Mouse (Mus musculus) stomach, embryonic 16.5 days (tissue): ENCODE data around the gene Mul1. TPM values are rescaled to one million over a fixed set of nuclear protein-coding genes. Genes with fewer than 3 reads are reported as not detected.
A peak's percentile ranks its signal among the peaks of the same experiment; 100 is the strongest.

Experiments used
- ATAC-seq: fragments of 200-750 bp; cut with Nextera tagmentation; 2 replicates; pipeline ENCODE4 v1.8.0; 2017; ENCODE audit warnings: moderate number of reproducible peaks, moderate TSS enrichment; ENCODE audit not compliant: insufficient read depth, low FRiP score
- H3K27ac ChIP-seq: fragments of 300-500 bp; sonication (generic); 2 replicates; pipeline ENCODE4 v1.5.1; 2014; ENCODE audit warnings: low read length
- H3K27me3 ChIP-seq: fragments of 300-500 bp; sonication (generic); 2 replicates; pipeline ENCODE4 v1.6.1; 2014; ENCODE audit warnings: low read length, control low read depth, mixed read lengths; ENCODE audit not compliant: control insufficient read depth, insufficient read depth
- H3K36me3 ChIP-seq: fragments of 300-500 bp; sonication (generic); 2 replicates; pipeline ENCODE4 v1.6.1; 2014; ENCODE audit warnings: low read length; ENCODE audit not compliant: control insufficient read depth, insufficient read depth
- H3K4me1 ChIP-seq: fragments of 300-500 bp; sonication (generic); 2 replicates; pipeline ENCODE4 v1.6.1; 2014; ENCODE audit warnings: low read length, control low read depth, mixed read lengths; ENCODE audit not compliant: control insufficient read depth, insufficient read depth
- H3K4me2 ChIP-seq: fragments of 300-500 bp; sonication (generic); 2 replicates; pipeline ENCODE4 v1.6.1; 2014; ENCODE audit warnings: low read depth, low read length, mixed read lengths
- H3K4me3 ChIP-seq: fragments of 300-500 bp; sonication (generic); replicated peaks from 2 replicates; pipeline ENCODE4 v1.5.1; 2014; ENCODE audit warnings: mild to moderate bottlenecking, low read length
- H3K9ac ChIP-seq: fragments of 300-500 bp; sonication (generic); 2 replicates; pipeline ENCODE4 v1.6.1; 2014; ENCODE audit warnings: low read length
- H3K9me3 ChIP-seq: fragments of 300-500 bp; sonication (generic); replicated peaks from 2 replicates; pipeline ENCODE4 v1.6.1; 2016; ENCODE audit warnings: low read length, control low read depth; ENCODE audit not compliant: control insufficient read depth
- WGBS: fragments of 180-500 bp; shearing (Covaris S2); extraction: QIAGEN DNeasy Blood & Tissue Kit; methylation state at CpG from one replicate; pipeline ENCODE4 v1.1.7; 2014; 5-methylcytosine and 5-hydroxymethylcytosine counted together
- polyA plus RNA-seq: library from polyadenylated mRNA; unstranded; fragments of >200 nt; fragmentation: Nextera tagmentation; extraction: Ambion mirVana; gene quantifications from 2 replicates; pipeline ENCODE4 v1.2.1, GENCODE M21; 2015

Gene Mul1
- polyA plus RNA-seq, 1 experiment from 2014 or later: 22.2 TPM

DNA sequence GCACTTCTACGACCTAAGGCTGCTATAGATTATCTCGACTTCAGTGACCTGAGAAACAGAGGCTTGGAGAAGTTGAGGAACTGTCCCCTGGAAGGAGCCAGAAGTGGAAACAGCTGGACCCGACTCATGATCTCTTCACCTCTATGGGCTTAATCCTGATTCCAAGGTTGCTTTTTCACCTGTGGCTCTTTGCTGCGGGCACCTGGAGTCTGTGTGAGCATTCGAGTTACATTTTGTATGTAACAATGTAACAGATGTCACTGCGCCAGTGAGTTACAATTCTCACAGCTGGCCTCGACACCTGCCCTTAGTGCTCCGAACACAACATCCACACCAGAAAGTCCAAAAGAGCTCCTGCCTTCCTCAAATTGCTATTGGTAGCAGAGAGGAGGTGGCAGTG lies 31.0 kb downstream of the Mul1 start:
- H3K9ac ChIP-seq: no peak overlapping the region
- no peak overlapping the region for H3K4me2 ChIP-seq
- ATAC-seq: no peak
- no peaks in the 10 kb centered on the region for H3K36me3 ChIP-seq
- peak overlapping the region; percentile 98; the same call in 1 of the 2 replicates for H3K27ac ChIP-seq
- H3K9me3 ChIP-seq: no peaks in the 10 kb centered on the region
- peaks cover 42% of the 10 kb centered on the region for H3K4me1 ChIP-seq
- WGBS: 44% methylated on average over 8 of the region's 8 CpGs
- no peaks in the 10 kb centered on the region for H3K27me3 ChIP-seq
- no peak overlapping the region for H3K4me3 ChIP-seq

GRCm38 (mm10) chr4:138466690-138467089 lies 32.2 kb downstream of the Mul1 start:
- Histone ChIP-seq H3K4me2 (no peak overlapping the region), H3K36me3 (no peaks in the 10 kb centered on the region), H3K27ac (no peak overlapping the region), H3K9ac (no peak overlapping the region), H3K9me3 (no peaks in the 10 kb centered on the region), H3K4me1 (peaks cover 46% of the 10 kb centered on the region), H3K4me3 (no peak overlapping the region), H3K27me3 (no peaks in the 10 kb centered on the region)
- WGBS: 74% methylated on average over 6 of the region's 6 CpGs
- no peak for ATAC-seq

- Histone ChIP-seq H3K9ac (no peak overlapping the region), H3K4me3 (no peak overlapping the region), H3K27me3 (no peaks in the 10 kb centered on the region), H3K9me3 (no peaks in the 10 kb centered on the region), H3K4me1 (peaks cover 45% of the 10 kb centered on the region), H3K27ac (no peak overlapping the region), H3K4me2 (no peak overlapping the region), H3K36me3 (no peaks in the 10 kb centered on the region)
- ATAC-seq: no peak
- 77% methylated on average over 5 of the region's 5 CpGs for WGBS
Observed at GRCm38 (mm10) chr4:138467451-138467850, 33.0 kb downstream of the Mul1 start.

- no peak; the same call in 1 of the 2 replicates for ATAC-seq
- H3K4me1 ChIP-seq: peaks cover 31% of the 10 kb centered on the region
- H3K9ac ChIP-seq: no peak overlapping the region
- 7% methylated on average over 7 of the region's 7 CpGs for WGBS
- no peaks in the 10 kb centered on the region for H3K9me3 ChIP-seq
- H3K4me3 ChIP-seq: no peak overlapping the region
- H3K27me3 ChIP-seq: no peaks in the 10 kb centered on the region
- H3K4me2 ChIP-seq: peak overlapping the region; percentile 30; the same call in 1 of the 2 replicates
- H3K27ac ChIP-seq: no peak overlapping the region; the same call in 1 of the 2 replicates
- H3K36me3 ChIP-seq: no peaks in the 10 kb centered on the region
Observed at GRCm38 (mm10) chr4:138469080-138469479, 34.6 kb downstream of the Mul1 start.

- no peak for ATAC-seq
- peaks cover 17% of the 10 kb centered on the region for H3K4me1 ChIP-seq
- H3K27ac ChIP-seq: no peak overlapping the region
- H3K4me2 ChIP-seq: no peak overlapping the region
- 34% methylated on average over 7 of the region's 7 CpGs for WGBS
- H3K27me3 ChIP-seq: 0 out of 2 replicates have a peak, but pooled peaks cover 1% of the 10 kb centered on the region
- H3K36me3 ChIP-seq: no peaks in the 10 kb centered on the region
- H3K9ac ChIP-seq: no peak overlapping the region
- H3K9me3 ChIP-seq: no peaks in the 10 kb centered on the region
- no peak overlapping the region for H3K4me3 ChIP-seq
Observed at GRCm38 (mm10) chr4:138471241-138471640, 36.8 kb downstream of the Mul1 start.

GRCm38 (mm10) chr4:138479595-138479994 lies 45.1 kb downstream of the Mul1 start:
- Histone ChIP-seq H3K4me3 (no peak overlapping the region), H3K4me1 (no peaks in the 10 kb centered on the region), H3K4me2 (no peak overlapping the region), H3K9ac (no peak overlapping the region), H3K36me3 (no peaks in the 10 kb centered on the region), H3K27ac (no peak overlapping the region), H3K27me3 (peaks cover 7% of the 10 kb centered on the region; the same call in 1 of the 2 replicates), H3K9me3 (no peaks in the 10 kb centered on the region)
- WGBS: 73% methylated on average over 7 of the region's 7 CpGs
- ATAC-seq: no peak

GRCm38 (mm10) chr4:138480962-138481361 lies 46.5 kb downstream of the Mul1 start:
- Histone ChIP-seq H3K27ac (no peak overlapping the region), H3K9ac (no peak overlapping the region), H3K27me3 (peaks cover 7% of the 10 kb centered on the region; the same call in 1 of the 2 replicates), H3K9me3 (no peaks in the 10 kb centered on the region), H3K4me2 (no peak overlapping the region), H3K36me3 (no peaks in the 10 kb centered on the region), H3K4me1 (no peaks in the 10 kb centered on the region), H3K4me3 (no peak overlapping the region)
- ATAC-seq: no peak
- 15% methylated on average over 9 of the region's 9 CpGs for WGBS

DNA sequence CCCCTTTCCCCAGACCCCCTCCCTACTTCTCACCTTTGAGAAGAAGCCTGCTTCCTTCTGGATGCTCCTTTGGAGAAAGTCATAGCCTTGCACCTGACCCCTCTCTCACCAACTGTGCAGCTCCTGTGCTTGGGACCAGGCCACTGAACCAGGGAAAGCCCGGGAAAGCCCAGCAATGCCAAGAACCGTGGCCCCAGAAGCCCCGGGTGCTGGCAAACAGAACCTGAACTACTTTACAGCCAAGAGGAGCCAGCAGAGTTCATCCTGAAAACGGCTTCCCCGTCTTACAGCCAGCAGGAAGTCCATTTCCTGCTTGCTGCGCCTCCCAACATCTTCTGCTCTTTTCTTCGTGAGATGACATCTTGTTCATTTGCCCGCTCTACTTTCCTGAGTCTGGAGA lies 48.2 kb downstream of the Mul1 start:
- H3K4me1 ChIP-seq: no peaks in the 10 kb centered on the region
- WGBS: 60% methylated on average over 8 of the region's 8 CpGs
- no peaks in the 10 kb centered on the region for H3K9me3 ChIP-seq
- no peak for ATAC-seq
- H3K27ac ChIP-seq: no peak overlapping the region
- no peaks in the 10 kb centered on the region for H3K27me3 ChIP-seq
- H3K4me2 ChIP-seq: no peak overlapping the region
- H3K4me3 ChIP-seq: no peak overlapping the region
- no peaks in the 10 kb centered on the region for H3K36me3 ChIP-seq
- H3K9ac ChIP-seq: no peak overlapping the region

DNA sequence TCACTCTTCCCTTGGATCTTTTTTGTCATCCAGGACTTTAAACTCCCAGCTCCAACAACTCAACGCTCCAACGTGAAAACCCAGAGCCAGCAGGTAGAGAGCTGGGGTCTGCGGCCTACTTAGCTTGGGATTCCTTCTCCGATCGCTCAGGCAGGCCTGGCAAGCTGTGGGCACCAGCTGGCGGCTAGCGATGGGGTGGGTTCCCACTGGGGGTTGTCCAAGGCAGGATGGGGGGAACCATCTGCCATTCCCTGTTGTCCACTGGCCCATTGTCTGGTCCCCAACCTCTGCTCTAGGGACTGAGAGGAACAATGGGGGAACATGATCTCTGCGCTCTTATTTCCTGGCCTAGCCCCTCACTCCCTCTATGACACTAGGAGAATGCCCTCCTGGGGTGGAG lies 53.8 kb downstream of the Mul1 start:
- no peak overlapping the region for H3K4me2 ChIP-seq
- H3K9me3 ChIP-seq: no peaks in the 10 kb centered on the region
- ATAC-seq: no peak
- no peaks in the 10 kb centered on the region for H3K36me3 ChIP-seq
- H3K9ac ChIP-seq: no peak overlapping the region
- WGBS: 68% methylated on average over 8 of the region's 8 CpGs
- H3K27me3 ChIP-seq: no peaks in the 10 kb centered on the region
- no peak overlapping the region for H3K27ac ChIP-seq
- no peak overlapping the region for H3K4me3 ChIP-seq
- H3K4me1 ChIP-seq: 0 out of 2 replicates have a peak, but pooled peaks cover under 1% of the 10 kb centered on the region

GRCm38 (mm10) chr4:138491088-138491487 lies 56.6 kb downstream of the Mul1 start:
- H3K9ac ChIP-seq: no peak overlapping the region
- 75% methylated on average over 4 of the region's 4 CpGs for WGBS

More at GRCm38 (mm10) chr4:138491088-138491487, 56.6 kb downstream of the Mul1 start:
- no peaks in the 10 kb centered on the region for H3K27me3 ChIP-seq
- no peak overlapping the region for H3K4me3 ChIP-seq
- H3K9me3 ChIP-seq: no peaks in the 10 kb centered on the region
- H3K4me1 ChIP-seq: peaks cover 27% of the 10 kb centered on the region
- H3K4me2 ChIP-seq: no peak overlapping the region
- no peaks in the 10 kb centered on the region for H3K36me3 ChIP-seq
- ATAC-seq: no peak
- H3K27ac ChIP-seq: no peak overlapping the region
